Mouse (Mus musculus): ENCODE results near the gene Tspear. TPM values are rescaled to one million over a fixed set of nuclear protein-coding genes. Genes with fewer than 3 reads are reported as not detected.
"Not testable (repeated sequence)": the region's sequence is repeated elsewhere in the genome, so short reads cannot be mapped to it uniquely, and the experiment has no call there.

Tspear gene
- polyA plus RNA-seq, 1 experiment from 2014 or later = not detected

DNA sequence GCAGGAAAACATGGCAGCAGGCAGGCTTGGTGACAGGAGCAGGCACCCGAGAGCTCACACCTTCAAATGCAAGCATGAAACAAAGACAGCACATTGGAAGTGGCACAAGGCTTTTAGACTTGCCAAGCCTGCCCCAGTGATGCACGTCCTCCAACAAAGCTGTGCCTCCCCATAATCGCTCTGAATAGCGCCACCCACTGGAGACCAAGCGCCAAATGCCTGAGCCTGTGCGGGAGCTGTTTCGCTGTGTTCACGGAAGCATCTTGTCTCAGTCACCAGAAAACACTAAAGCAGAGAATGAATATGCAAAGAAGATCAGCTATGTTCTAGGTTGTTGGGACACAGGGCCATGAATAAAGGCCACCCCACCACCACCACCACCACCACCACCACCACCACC lies 38.5 kb downstream of the Tspear start:
- H3K36me3 ChIP-seq (ENCODE audit: control insufficient read depth, insufficient read depth, low read length) = no peaks in the 10 kb centered on the region
- H3K4me1 ChIP-seq (ENCODE audit: control insufficient read depth, insufficient read depth, low read length) = no peaks in the 10 kb centered on the region
- WGBS (ENCODE audit: insufficient replicate concordance) = 63% methylated on average over 8 of the region's 8 CpGs
- no peak overlapping the region for H3K27ac ChIP-seq (ENCODE audit: low read depth, low read length)
- no peak overlapping the region for H3K9ac ChIP-seq (ENCODE audit: low read depth, low read length)
- H3K4me2 ChIP-seq = no peak overlapping the region
- H3K4me3 ChIP-seq (ENCODE audit: low read depth, low read length) = no peak overlapping the region
- H3K27me3 ChIP-seq (ENCODE audit: control insufficient read depth, insufficient read depth, low read length) = no peaks in the 10 kb centered on the region
- ATAC-seq (replicated peaks; ENCODE audit: insufficient number of reproducible peaks, low FRiP score, low TSS enrichment) = no peak
- 0 out of 2 replicates have a peak, but pooled peaks cover 2% of the 10 kb centered on the region for H3K9me3 ChIP-seq (replicated peaks; ENCODE audit: control insufficient read depth, low read length)

DNA sequence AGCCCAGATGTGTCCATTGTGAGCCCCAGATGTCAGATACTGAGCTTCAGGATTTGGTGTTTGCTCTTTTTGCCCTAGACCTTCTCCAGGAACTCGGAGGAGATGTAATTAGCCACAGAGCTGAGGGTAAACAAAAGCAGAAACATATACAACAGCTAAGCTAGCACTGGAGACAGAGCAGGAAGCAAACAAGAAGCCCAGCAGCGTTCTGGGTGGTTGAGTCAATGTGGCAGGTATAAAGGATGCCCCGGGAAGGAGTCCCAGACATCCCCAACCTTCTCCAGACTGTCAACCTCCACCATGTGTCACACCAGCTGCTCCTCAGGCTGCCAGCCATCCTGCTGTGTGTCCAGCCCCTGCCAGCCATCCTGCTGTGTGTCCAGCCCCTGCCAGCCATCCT lies 39.8 kb downstream of the Tspear start, which contains the start of gene Gm10100:
TSS of gene Gm10100 (plus strand) at position 301 of the 400 bp plus-strand sequence.
- no peak within 1 kb of the TSS for H3K4me3 ChIP-seq (ENCODE audit: low read depth, low read length)
- no peaks in the 10 kb centered on the region for H3K4me1 ChIP-seq (ENCODE audit: control insufficient read depth, insufficient read depth, low read length)
- H3K9ac ChIP-seq (ENCODE audit: low read depth, low read length) = no peak within 1 kb of the TSS
- no peak within 1 kb of the TSS for H3K4me2 ChIP-seq
- 38% methylated on average over 3 of the region's 3 CpGs for WGBS (ENCODE audit: insufficient replicate concordance)
- no peaks in the 10 kb centered on the region for H3K36me3 ChIP-seq (ENCODE audit: control insufficient read depth, insufficient read depth, low read length)
- no peak within 1 kb of the TSS for H3K27ac ChIP-seq (ENCODE audit: low read depth, low read length)
- H3K9me3 ChIP-seq (replicated peaks; ENCODE audit: control insufficient read depth, low read length) = no peaks in the 10 kb centered on the region
- no peaks in the 10 kb centered on the region for H3K27me3 ChIP-seq (ENCODE audit: control insufficient read depth, insufficient read depth, low read length)
- ATAC-seq (replicated peaks; ENCODE audit: insufficient number of reproducible peaks, low FRiP score, low TSS enrichment) = no peak

DNA sequence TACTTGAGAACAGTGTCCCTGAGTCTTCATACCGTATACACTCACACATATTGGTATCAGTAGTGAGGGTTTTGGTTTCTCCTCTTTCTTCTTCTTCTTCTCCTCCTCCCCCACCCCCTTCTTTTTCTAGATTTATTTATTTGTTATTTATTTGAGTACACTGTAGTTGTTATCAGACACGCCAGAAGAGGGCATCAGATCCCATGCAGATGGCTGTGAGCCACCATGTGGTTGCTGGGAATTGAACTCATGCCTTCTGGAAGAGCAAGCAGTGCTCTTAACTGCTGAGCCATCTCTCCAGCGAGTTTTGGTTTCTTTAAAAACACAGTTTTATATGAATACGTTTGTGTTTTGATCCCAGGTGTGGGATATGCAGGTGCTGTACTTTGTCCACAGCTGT lies 41.9 kb downstream of the Tspear start:
- Histone ChIP-seq H3K27ac (ENCODE audit: low read depth, low read length) (no peak overlapping the region), H3K9ac (ENCODE audit: low read depth, low read length) (no peak overlapping the region), H3K4me1 (ENCODE audit: control insufficient read depth, insufficient read depth, low read length) (no peaks in the 10 kb centered on the region), H3K27me3 (ENCODE audit: control insufficient read depth, insufficient read depth, low read length) (no peaks in the 10 kb centered on the region), H3K36me3 (ENCODE audit: control insufficient read depth, insufficient read depth, low read length) (no peaks in the 10 kb centered on the region), H3K4me2 (no peak overlapping the region), H3K4me3 (ENCODE audit: low read depth, low read length) (no peak overlapping the region), H3K9me3 (replicated peaks; ENCODE audit: control insufficient read depth, low read length) (no peaks in the 10 kb centered on the region)
- WGBS (ENCODE audit: insufficient replicate concordance) = 59% methylated on average over 4 of the region's 4 CpGs
- ATAC-seq (replicated peaks; ENCODE audit: insufficient number of reproducible peaks, low FRiP score, low TSS enrichment) = no peak

DNA sequence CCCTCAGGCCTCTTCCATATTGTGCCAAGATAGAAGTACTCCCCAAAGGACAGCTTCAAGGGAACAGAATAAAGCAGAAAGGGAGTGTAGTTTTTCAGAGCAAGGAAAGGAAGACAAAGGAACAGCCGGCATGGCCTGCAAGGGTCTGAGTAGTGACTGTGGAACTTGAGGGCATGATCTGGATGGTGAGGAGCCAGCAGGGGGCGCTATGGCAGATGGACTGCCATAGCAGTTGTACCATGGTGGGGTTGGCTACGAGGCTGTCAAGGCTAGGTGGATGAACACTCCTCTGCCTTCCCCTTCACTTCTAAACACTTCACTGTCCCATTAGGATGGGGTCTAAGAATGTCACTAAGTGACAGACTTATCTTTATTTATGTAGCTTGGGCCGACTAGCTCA lies 42.9 kb downstream of the Tspear start:
- WGBS (ENCODE audit: insufficient replicate concordance) = 42% methylated on average over 4 of the region's 4 CpGs
- Histone ChIP-seq H3K4me2 (no peak overlapping the region), H3K9ac (ENCODE audit: low read depth, low read length) (no peak overlapping the region), H3K9me3 (replicated peaks; ENCODE audit: control insufficient read depth, low read length) (no peaks in the 10 kb centered on the region), H3K4me1 (ENCODE audit: control insufficient read depth, insufficient read depth, low read length) (no peaks in the 10 kb centered on the region), H3K36me3 (ENCODE audit: control insufficient read depth, insufficient read depth, low read length) (no peaks in the 10 kb centered on the region), H3K4me3 (ENCODE audit: low read depth, low read length) (no peak overlapping the region), H3K27me3 (ENCODE audit: control insufficient read depth, insufficient read depth, low read length) (no peaks in the 10 kb centered on the region), H3K27ac (ENCODE audit: low read depth, low read length) (no peak overlapping the region)
- no peak for ATAC-seq (replicated peaks; ENCODE audit: insufficient number of reproducible peaks, low FRiP score, low TSS enrichment)

DNA sequence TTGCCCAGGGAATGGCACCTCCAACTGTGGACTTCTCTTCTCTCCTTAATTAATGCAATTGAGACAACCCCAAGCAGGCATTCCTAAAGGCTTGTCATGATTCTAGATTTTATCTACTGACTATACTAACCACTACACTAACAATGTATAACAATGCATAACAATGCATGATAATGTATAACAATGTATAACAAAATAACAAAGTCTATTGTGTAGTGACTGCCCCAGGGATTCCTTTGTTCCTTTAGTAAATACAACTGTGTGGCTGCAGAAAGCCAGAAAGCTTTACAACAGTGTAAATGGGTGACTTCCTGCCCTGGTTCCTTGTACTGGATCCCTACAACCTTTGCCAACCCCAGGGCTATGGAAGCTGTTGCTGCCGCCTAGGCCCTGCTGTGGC lies 49.6 kb downstream of the Tspear start:
- H3K4me3 ChIP-seq (ENCODE audit: low read depth, low read length) = no peak overlapping the region
- 94% methylated on average over 1 of the region's 1 CpGs for WGBS (ENCODE audit: insufficient replicate concordance)
- no peaks in the 10 kb centered on the region for H3K36me3 ChIP-seq (ENCODE audit: control insufficient read depth, insufficient read depth, low read length)
- no peak overlapping the region for H3K9ac ChIP-seq (ENCODE audit: low read depth, low read length)
- ATAC-seq (replicated peaks; ENCODE audit: insufficient number of reproducible peaks, low FRiP score, low TSS enrichment) = no peak
- no peak overlapping the region for H3K27ac ChIP-seq (ENCODE audit: low read depth, low read length)
- no peaks in the 10 kb centered on the region for H3K27me3 ChIP-seq (ENCODE audit: control insufficient read depth, insufficient read depth, low read length)
- H3K4me1 ChIP-seq (ENCODE audit: control insufficient read depth, insufficient read depth, low read length) = no peaks in the 10 kb centered on the region
- H3K4me2 ChIP-seq = no peak overlapping the region
- peaks cover 3% of the 10 kb centered on the region; the same call in 1 of the 2 replicates for H3K9me3 ChIP-seq (replicated peaks; ENCODE audit: control insufficient read depth, low read length)

DNA sequence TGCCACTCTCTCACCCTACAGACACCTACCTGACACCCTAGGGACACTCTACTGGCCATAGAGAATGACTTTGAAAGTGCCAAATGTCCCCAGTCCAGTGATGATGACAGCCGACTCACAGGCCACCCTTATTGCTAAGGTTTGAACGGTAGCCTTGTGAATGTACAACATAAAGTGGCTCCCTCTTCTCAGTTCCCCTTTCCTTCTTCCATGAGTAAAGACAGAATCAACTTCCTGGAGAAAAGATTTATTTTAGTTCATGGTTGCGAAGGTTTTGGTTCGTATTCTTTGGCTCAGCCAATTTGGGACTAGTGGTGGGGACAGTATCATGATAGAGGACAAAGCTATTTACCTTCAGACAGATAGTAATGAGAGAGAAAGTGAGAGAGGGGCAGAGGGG lies 52.6 kb downstream of the Tspear start:
- H3K4me1 ChIP-seq (ENCODE audit: control insufficient read depth, insufficient read depth, low read length) = no peaks in the 10 kb centered on the region
- ATAC-seq (replicated peaks; ENCODE audit: insufficient number of reproducible peaks, low FRiP score, low TSS enrichment) = no peak
- H3K9me3 ChIP-seq (replicated peaks; ENCODE audit: control insufficient read depth, low read length) = peaks cover 3% of the 10 kb centered on the region; the same call in 1 of the 2 replicates
- no peak overlapping the region for H3K4me3 ChIP-seq (ENCODE audit: low read depth, low read length)
- H3K27ac ChIP-seq (ENCODE audit: low read depth, low read length) = no peak overlapping the region
- no peaks in the 10 kb centered on the region for H3K36me3 ChIP-seq (ENCODE audit: control insufficient read depth, insufficient read depth, low read length)
- no peaks in the 10 kb centered on the region for H3K27me3 ChIP-seq (ENCODE audit: control insufficient read depth, insufficient read depth, low read length)
- H3K4me2 ChIP-seq = no peak overlapping the region
- 78% methylated on average over 4 of the region's 4 CpGs for WGBS (ENCODE audit: insufficient replicate concordance)
- H3K9ac ChIP-seq (ENCODE audit: low read depth, low read length) = no peak overlapping the region

DNA sequence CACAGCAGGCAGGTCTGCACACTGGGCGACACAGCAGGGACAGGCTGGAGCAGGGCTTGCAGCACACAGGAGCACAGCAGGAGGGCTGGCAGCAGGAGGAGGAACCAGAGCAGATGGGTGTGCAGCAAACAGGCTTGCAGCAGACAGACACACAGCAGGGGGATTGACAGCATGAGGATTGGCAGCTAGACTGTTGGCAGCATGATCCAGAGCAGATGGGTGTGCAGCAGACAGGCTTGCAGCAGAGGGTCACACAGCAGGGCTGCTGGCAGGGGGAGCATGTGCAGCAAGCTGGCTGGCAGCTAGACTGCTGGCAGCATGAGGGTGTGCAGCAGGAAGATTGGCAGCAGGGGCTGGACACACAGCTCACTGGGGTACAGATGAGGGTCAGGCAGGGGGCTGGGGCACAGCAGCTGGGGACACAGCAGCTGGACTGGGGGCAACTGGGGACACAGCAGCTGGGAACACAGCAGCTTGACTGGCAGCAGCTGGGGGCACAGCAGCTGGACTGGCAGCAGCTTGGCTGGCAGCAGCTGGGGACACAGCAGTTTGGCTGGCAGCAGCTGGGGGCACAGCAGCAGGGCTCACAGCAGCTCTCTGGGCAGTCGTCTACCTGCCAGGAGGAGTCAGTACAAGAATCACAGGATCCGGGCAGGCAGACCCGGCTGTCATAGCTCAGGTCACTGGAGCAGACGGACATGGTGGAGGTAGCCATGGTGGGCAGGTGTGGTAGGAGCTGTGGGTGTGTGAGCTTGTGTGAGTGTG lies 55.7 kb downstream of the Tspear start, which contains the start of gene Gm18596:
TSS of gene Gm18596 (minus strand) at position 715 of the 765 bp plus-strand sequence.
- H3K4me1 ChIP-seq (ENCODE audit: control insufficient read depth, insufficient read depth, low read length); ATAC-seq (replicated peaks; ENCODE audit: insufficient number of reproducible peaks, low FRiP score, low TSS enrichment); H3K9me3 ChIP-seq (replicated peaks; ENCODE audit: control insufficient read depth, low read length); H3K4me3 ChIP-seq (ENCODE audit: low read depth, low read length); H3K9ac ChIP-seq (ENCODE audit: low read depth, low read length); H3K36me3 ChIP-seq (ENCODE audit: control insufficient read depth, insufficient read depth, low read length); H3K27ac ChIP-seq (ENCODE audit: low read depth, low read length); H3K4me2 ChIP-seq; H3K27me3 ChIP-seq (ENCODE audit: control insufficient read depth, insufficient read depth, low read length): not testable (repeated sequence)
- 50% methylated on average over 4 of the region's 5 CpGs for WGBS (ENCODE audit: insufficient replicate concordance)

DNA sequence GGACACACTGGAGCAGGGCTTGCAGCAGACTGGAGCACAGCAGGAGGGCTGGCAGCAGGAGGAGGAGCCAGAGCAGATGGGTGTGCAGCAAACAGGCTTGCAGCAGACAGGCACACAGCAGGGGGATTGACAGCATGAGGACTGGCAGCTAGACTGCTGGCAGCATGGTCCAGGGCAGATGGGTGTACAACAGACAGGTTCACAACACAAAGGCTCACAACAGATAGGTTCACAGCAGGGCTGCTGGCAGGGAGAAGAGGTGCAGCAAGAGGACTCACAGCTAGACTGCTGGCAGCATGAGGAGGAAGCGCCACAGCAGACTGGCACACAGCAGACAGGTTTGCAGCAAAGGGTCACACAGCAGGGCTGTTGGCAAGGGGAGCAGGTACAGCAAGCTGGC lies 64.3 kb downstream of the Tspear start:
- WGBS (ENCODE audit: insufficient replicate concordance) = 65% methylated on average over 1 of the region's 1 CpGs
- not testable (repeated sequence) for H3K36me3 ChIP-seq (ENCODE audit: control insufficient read depth, insufficient read depth, low read length)

DNA sequence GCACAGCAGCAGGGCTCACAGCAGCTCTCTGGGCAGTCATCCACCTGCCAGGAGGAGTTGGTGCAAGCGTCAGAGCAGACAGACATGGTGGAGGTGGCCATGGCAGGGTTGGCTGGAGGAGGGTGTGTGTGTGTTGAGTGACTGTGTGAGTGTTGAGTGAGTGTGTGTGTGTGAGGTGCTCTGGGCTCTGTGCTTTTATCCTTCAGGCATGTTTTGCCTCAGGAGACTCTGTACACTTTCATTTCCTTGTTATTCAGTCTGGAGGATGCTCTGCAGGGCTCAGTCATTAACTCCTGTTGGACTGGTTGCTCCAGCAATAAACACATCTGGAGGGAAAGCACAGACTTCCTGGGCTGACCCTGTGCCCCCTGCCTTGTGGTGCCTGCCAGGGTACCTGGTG lies 64.9 kb downstream of the Tspear start, which contains the start of gene Gm9736:
TSS of gene Gm9736 (minus strand) at position 101 of the 400 bp plus-strand sequence.
- not testable (repeated sequence) for H3K27ac ChIP-seq (ENCODE audit: low read depth, low read length); H3K27me3 ChIP-seq (ENCODE audit: control insufficient read depth, insufficient read depth, low read length); H3K9ac ChIP-seq (ENCODE audit: low read depth, low read length); H3K4me2 ChIP-seq; H3K9me3 ChIP-seq (replicated peaks; ENCODE audit: control insufficient read depth, low read length); H3K36me3 ChIP-seq (ENCODE audit: control insufficient read depth, insufficient read depth, low read length); ATAC-seq (replicated peaks; ENCODE audit: insufficient number of reproducible peaks, low FRiP score, low TSS enrichment); H3K4me3 ChIP-seq (ENCODE audit: low read depth, low read length); H3K4me1 ChIP-seq (ENCODE audit: control insufficient read depth, insufficient read depth, low read length)
- WGBS (ENCODE audit: insufficient replicate concordance) = 46% methylated on average over 1 of the region's 1 CpGs

More for the DNA sequence above, 64.3 kb downstream of the Tspear start:
- not testable (repeated sequence) for H3K4me1 ChIP-seq (ENCODE audit: control insufficient read depth, insufficient read depth, low read length); ATAC-seq (replicated peaks; ENCODE audit: insufficient number of reproducible peaks, low FRiP score, low TSS enrichment); H3K9me3 ChIP-seq (replicated peaks; ENCODE audit: control insufficient read depth, low read length); H3K9ac ChIP-seq (ENCODE audit: low read depth, low read length); H3K27me3 ChIP-seq (ENCODE audit: control insufficient read depth, insufficient read depth, low read length); H3K27ac ChIP-seq (ENCODE audit: low read depth, low read length); H3K4me2 ChIP-seq; H3K4me3 ChIP-seq (ENCODE audit: low read depth, low read length)

All from heart, embryonic 11.5 days (tissue).